Mouse (Mus musculus) cerebellum, adult 2 months (tissue): ENCODE results near the gene Snx4.

Experiments used
- CTCF ChIP-seq: fragments of 200-500 bp; IDR thresholded peaks from 2 replicates; pipeline ENCODE4 v1.5.1; 2011; ENCODE audit warnings: low read depth, mild to moderate bottlenecking, control low read depth, low read length, moderate library complexity, borderline replicate concordance; ENCODE audit not compliant: insufficient read depth
- POLR2A ChIP-seq: fragments of 200-500 bp; IDR thresholded peaks from 2 replicates; pipeline ENCODE4 v1.6.1; 2011; ENCODE audit warnings: low read length, control low read depth, borderline replicate concordance; ENCODE audit not compliant: insufficient read depth

DNA sequence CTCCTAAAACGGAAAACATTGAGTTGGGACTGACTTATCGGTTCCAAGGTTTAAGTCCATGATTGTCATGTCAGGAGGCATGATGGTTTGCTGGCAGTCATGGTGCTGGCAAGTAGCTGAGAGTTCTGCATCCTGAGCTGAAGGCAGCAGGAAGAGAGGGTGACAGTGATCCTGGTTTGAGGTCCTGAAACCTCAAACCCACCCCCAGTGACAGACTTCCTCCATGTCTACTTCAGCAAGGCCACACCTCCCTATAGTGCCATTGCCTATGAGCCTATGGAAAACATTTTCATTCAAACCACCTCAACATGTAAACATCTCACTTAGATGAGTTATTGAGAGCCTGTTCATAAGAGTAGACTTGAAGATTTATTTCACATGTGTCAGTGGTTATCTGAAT, 11.9 kb upstream of the Snx4 start:
- TF ChIP-seq CTCF (no peak), POLR2A (no peak)
